In the genomic region with DNA sequence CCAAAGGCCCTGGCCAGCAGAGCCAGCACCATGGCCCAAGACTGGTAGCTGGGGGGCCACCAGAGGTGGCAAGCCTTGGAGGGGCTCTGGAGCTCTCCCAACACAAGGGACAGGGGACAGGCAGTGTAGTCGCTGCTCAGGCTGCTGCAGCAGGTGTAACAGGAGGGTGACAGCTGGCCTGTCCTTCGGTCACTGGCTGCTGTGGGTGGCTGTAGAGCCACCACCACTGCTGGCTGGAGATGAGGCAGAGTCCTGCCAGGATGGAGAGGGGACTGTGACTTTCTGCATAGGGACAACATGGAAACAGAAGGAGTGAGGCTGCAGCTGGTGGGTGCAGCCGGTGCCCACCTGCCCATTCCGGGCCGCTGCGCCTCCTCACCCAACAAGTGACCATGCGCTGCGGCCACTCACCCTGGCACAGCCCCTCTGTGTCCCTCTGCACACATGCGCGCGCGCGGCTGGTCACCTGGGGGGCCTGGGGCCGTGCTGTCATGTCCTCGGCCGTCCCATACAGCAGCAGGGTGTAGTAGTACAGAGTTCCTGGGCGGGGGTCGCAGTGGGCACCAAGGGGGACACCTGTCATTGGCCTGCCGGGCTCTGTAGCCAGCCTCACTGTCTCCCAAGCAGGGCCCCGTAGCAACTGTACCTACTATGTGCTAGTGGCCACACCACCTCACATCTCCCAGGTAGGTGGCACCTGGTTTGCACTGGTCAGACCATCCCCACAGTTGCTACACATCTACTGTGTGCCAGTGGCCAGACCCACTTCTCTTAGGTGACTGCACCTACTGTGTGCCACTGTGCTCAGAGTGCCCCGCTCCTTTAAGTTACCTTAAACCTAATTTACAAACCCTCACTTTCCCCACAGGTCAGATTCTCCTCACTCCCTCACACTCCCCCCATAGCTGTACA, we compare ENCODE assay signal across 9 mouse cellular contexts. TPM values are rescaled to one million over a fixed set of nuclear protein-coding genes. Genes with fewer than 3 reads are reported as not detected.
DNase-seq lines count a peak whose midpoint lies in the region; ATAC-seq and TF ChIP-seq lines count a peak whose summit lies in the region.
"Had no signal": no experiment of that assay in that cellular context is flagged by ENCODE, and none has a peak within 500 bp of the region (broad histone marks: within the 10 kb centered on the region; RNA-seq: fewer than 3 reads in every experiment).

No protein-coding gene starts in this region.

- no peaks in the 10 kb centered on the region for H3K27me3 ChIP-seq in cerebellum, adult 2 months (ENCODE audit: control insufficient read depth, insufficient read depth, low read length)
- peaks cover 10% of the 10 kb centered on the region for H3K27me3 ChIP-seq in kidney, embryonic 15.5 days
- H3K27me3 ChIP-seq in intestine, embryonic 14.5 days (replicated peaks; ENCODE audit: control insufficient read depth, insufficient read depth, low read length), result peaks cover 5% of the 10 kb centered on the region; the same call in 1 of the 2 replicates
- no peaks in the 10 kb centered on the region for H3K27me3 ChIP-seq in midbrain, embryonic 16.5 days (ENCODE audit: control insufficient read depth, insufficient read depth, low read depth, low read length)

- no peaks in the 10 kb centered on the region for H3K9me3 ChIP-seq in kidney, embryonic 15.5 days (replicated peaks)
- no peaks in the 10 kb centered on the region for H3K9me3 ChIP-seq in intestine, embryonic 14.5 days (ENCODE audit: control insufficient read depth, low read length)
- H3K9me3 ChIP-seq in midbrain, embryonic 16.5 days (replicated peaks; ENCODE audit: control insufficient read depth, low read length, poor library complexity, severe bottlenecking), result no peaks in the 10 kb centered on the region

- ATAC-seq in kidney, embryonic 15.5 days (replicated peaks; ENCODE audit: low FRiP score), result no peak
- no peak for ATAC-seq in intestine, embryonic 14.5 days (replicated peaks; ENCODE audit: low FRiP score, low TSS enrichment, low read depth)
- ATAC-seq in midbrain, embryonic 16.5 days, result no peak

- peaks cover 17% of the 10 kb centered on the region for H3K4me1 ChIP-seq in cerebellum, adult 2 months (ENCODE audit: control insufficient read depth, insufficient read depth, low read length)
- H3K4me1 ChIP-seq in kidney, embryonic 15.5 days, result peaks cover 51% of the 10 kb centered on the region
- H3K4me1 ChIP-seq in intestine, embryonic 14.5 days (replicated peaks; ENCODE audit: control insufficient read depth, insufficient read depth, low read length), result peaks cover 11% of the 10 kb centered on the region
- H3K4me1 ChIP-seq in midbrain, embryonic 16.5 days (ENCODE audit: control insufficient read depth, insufficient read depth, low read length), result peaks cover 18% of the 10 kb centered on the region

- TF ChIP-seq POLR2A in cerebellum, adult 2 months (IDR thresholded peaks at IDR 0.05; ENCODE audit: borderline replicate concordance, insufficient read depth, low read length), result no peak

- H3K4me2 ChIP-seq in kidney, embryonic 15.5 days, result peak overlapping the region; percentile 92
- peak overlapping the region; percentile 81 for H3K4me2 ChIP-seq in intestine, embryonic 14.5 days (ENCODE audit: low read length)
- peak overlapping the region; percentile 76; the same call in 1 of the 2 replicates for H3K4me2 ChIP-seq in midbrain, embryonic 16.5 days (ENCODE audit: low read length)

- 81% methylated on average over 21 of the region's 21 CpGs for WGBS in cerebellum, adult 2 months
- WGBS in kidney, embryonic 15.5 days, result 94% methylated on average over 21 of the region's 21 CpGs
- WGBS in intestine, embryonic 14.5 days, result 93% methylated on average over 21 of the region's 21 CpGs
- 93% methylated on average over 21 of the region's 21 CpGs for WGBS in midbrain, embryonic 16.5 days

- no peak overlapping the region for H3K27ac ChIP-seq in cerebellum, adult 2 months (ENCODE audit: insufficient read depth, low read length)
- H3K27ac ChIP-seq in kidney, embryonic 15.5 days, result 0 out of 2 replicates have a peak overlapping the region, but pooled peaks have one; percentile 52
- no peak overlapping the region for H3K27ac ChIP-seq in intestine, embryonic 14.5 days (ENCODE audit: low read depth)
- no peak overlapping the region for H3K27ac ChIP-seq in midbrain, embryonic 16.5 days (ENCODE audit: low read length)

- H3K36me3 ChIP-seq in kidney, embryonic 15.5 days, result peaks cover 17% of the 10 kb centered on the region; the same call in 1 of the 2 replicates
- H3K36me3 ChIP-seq in intestine, embryonic 14.5 days (ENCODE audit: control insufficient read depth, insufficient read depth, low read length), result peaks cover 18% of the 10 kb centered on the region
- H3K36me3 ChIP-seq in midbrain, embryonic 16.5 days (ENCODE audit: control insufficient read depth, insufficient read depth, low read length), result peaks cover 11% of the 10 kb centered on the region; the same call in 1 of the 2 replicates

- H3K4me3 ChIP-seq in cerebellum, adult 2 months (replicated peaks; ENCODE audit: insufficient read depth, low read depth, low read length), result no peak overlapping the region
- peak overlapping the region; percentile 58 for H3K4me3 ChIP-seq in kidney, embryonic 15.5 days (replicated peaks)
- peak overlapping the region; percentile 51 for H3K4me3 ChIP-seq in intestine, embryonic 14.5 days (ENCODE audit: low read depth, low read length)
- H3K4me3 ChIP-seq in midbrain, embryonic 16.5 days (ENCODE audit: low read depth, low read length), result no peak overlapping the region

- H3K9ac ChIP-seq in kidney, embryonic 15.5 days, result no peak overlapping the region
- H3K9ac ChIP-seq in intestine, embryonic 14.5 days (ENCODE audit: low read length), result no peak overlapping the region
- no peak overlapping the region for H3K9ac ChIP-seq in midbrain, embryonic 16.5 days (ENCODE audit: low read depth, low read length)

- DNase-seq in cerebellum, adult 11-12 months, result peak; percentile 67
- no peak for DNase-seq in cerebellum, adult 2 months
- DNase-seq in kidney, adult 9 months, result no peak
- DNase-seq in intestine, embryonic 14.5 days (ENCODE audit: low spot score), result no peak
- DNase-seq in right cerebral cortex, postnatal 14 days, result no peak
- no peak for DNase-seq in adrenal gland, postnatal 10 days
- DNase-seq: left cerebral cortex, postnatal 4 days had no signal

- no peak for TF ChIP-seq CTCF in cerebellum, adult 2 months (IDR thresholded peaks at IDR 0.05; ENCODE audit: borderline replicate concordance, insufficient read depth, low read depth, low read length)

RNA-seq across cellular contexts. Expression of gene 2310011J03Rik, which starts 1.6 kb away (rescaled TPM):
- 49.7 and 51.1 TPM in 2 replicates for polyA plus RNA-seq in cerebellum, adult 2 months (2012; rRNA removed)
- 49.5 and 52.7 TPM in 2 replicates for polyA plus RNA-seq in kidney, embryonic 15.5 days (2015; fragmentation: Nextera tagmentation; extraction: Ambion mirVana)
- polyA plus RNA-seq in intestine, embryonic 14.5 days (2014; fragmentation: Nextera tagmentation; extraction: Ambion mirVana), result 43.4 and 45.2 TPM in 2 replicates
- polyA plus RNA-seq in midbrain, embryonic 16.5 days (2015; fragmentation: Nextera tagmentation; extraction: Ambion mirVana), result 21.9 and 26.7 TPM in 2 replicates
- total RNA-seq in adrenal gland, postnatal 10 days (2021), result 10 to 100 TPM; 24.0 to 26.7 TPM

RNA-seq across cellular contexts. Expression of gene Pcsk4, which starts 7.4 kb away (rescaled TPM):
- polyA plus RNA-seq in cerebellum, adult 2 months (2012; rRNA removed), result 13.7 and 14.1 TPM in 2 replicates
- 5.8 and 9.1 TPM in 2 replicates for polyA plus RNA-seq in kidney, embryonic 15.5 days (2015; fragmentation: Nextera tagmentation; extraction: Ambion mirVana)
- polyA plus RNA-seq in intestine, embryonic 14.5 days (2014; fragmentation: Nextera tagmentation; extraction: Ambion mirVana), result 6.8 and 7.3 TPM in 2 replicates
- polyA plus RNA-seq in midbrain, embryonic 16.5 days (2015; fragmentation: Nextera tagmentation; extraction: Ambion mirVana), result 5.6 and 6.5 TPM in 2 replicates
- total RNA-seq in adrenal gland, postnatal 10 days (2021), result 1 to 10 TPM; 4.1 to 7.6 TPM

RNA-seq across cellular contexts. Expression of gene Reep6, which starts 7.8 kb away (rescaled TPM):
- 9.0 and 10.3 TPM in 2 replicates for polyA plus RNA-seq in cerebellum, adult 2 months (2012; rRNA removed)
- polyA plus RNA-seq in kidney, embryonic 15.5 days (2015; fragmentation: Nextera tagmentation; extraction: Ambion mirVana), result 8.4 and 10.5 TPM in 2 replicates
- 42.4 and 58.1 TPM in 2 replicates for polyA plus RNA-seq in intestine, embryonic 14.5 days (2014; fragmentation: Nextera tagmentation; extraction: Ambion mirVana)
- 6.0 and 8.6 TPM in 2 replicates for polyA plus RNA-seq in midbrain, embryonic 16.5 days (2015; fragmentation: Nextera tagmentation; extraction: Ambion mirVana)
- 10 to 100 TPM; 38.4 to 61.8 TPM for total RNA-seq in adrenal gland, postnatal 10 days (2021)

RNA-seq across cellular contexts. Expression of gene Apc2, which starts 26.1 kb away (rescaled TPM):
- polyA plus RNA-seq in cerebellum, adult 2 months (2012; rRNA removed), result 67.1 and 69.1 TPM in 2 replicates
- polyA plus RNA-seq in kidney, embryonic 15.5 days (2015; fragmentation: Nextera tagmentation; extraction: Ambion mirVana), result 1.6 and 2.4 TPM in 2 replicates
- 7.8 and 9.1 TPM in 2 replicates for polyA plus RNA-seq in intestine, embryonic 14.5 days (2014; fragmentation: Nextera tagmentation; extraction: Ambion mirVana)
- 172 and 205 TPM in 2 replicates for polyA plus RNA-seq in midbrain, embryonic 16.5 days (2015; fragmentation: Nextera tagmentation; extraction: Ambion mirVana)
- total RNA-seq in adrenal gland, postnatal 10 days (2021), result 1 to 10 TPM; 2.7 to 5.6 TPM

RNA-seq across cellular contexts. Expression of gene Adamtsl5, which starts 26.3 kb away (rescaled TPM):
- 7.9 and 10.8 TPM in 2 replicates for polyA plus RNA-seq in cerebellum, adult 2 months (2012; rRNA removed)
- 3.6 and 5.2 TPM in 2 replicates for polyA plus RNA-seq in kidney, embryonic 15.5 days (2015; fragmentation: Nextera tagmentation; extraction: Ambion mirVana)
- polyA plus RNA-seq in intestine, embryonic 14.5 days (2014; fragmentation: Nextera tagmentation; extraction: Ambion mirVana), result 8.1 and 8.7 TPM in 2 replicates
- 0.38 and 0.40 TPM in 2 replicates for polyA plus RNA-seq in midbrain, embryonic 16.5 days (2015; fragmentation: Nextera tagmentation; extraction: Ambion mirVana)
- 10 to 100 TPM in 1 of 2 experiments, 1 to 10 TPM in 1; 7.6 to 18.7 TPM for total RNA-seq in adrenal gland, postnatal 10 days (2021)

Comparison
In these comparisons a context has a peak if more than half of its experiments do, and no peak if none do; other contexts are left out.
1. H3K4me3 ChIP-seq: peak in kidney, embryonic 15.5 days (single experiment) and intestine, embryonic 14.5 days (single experiment); none in cerebellum, adult 2 months (single experiment) and midbrain, embryonic 16.5 days (single experiment).
2. Peak in every context shown above with its lines, with median percentiles within 50 percentile points of each other: H3K4me2 ChIP-seq.